Mouse (Mus musculus): ENCODE measurements at regions not wholly inside any gene's neighbourhood (a gene's known extent, or its start where the extent isn't known, plus 50 kb on each side); places are given as distances from the start of the nearest gene placed in this dataset.

DNA sequence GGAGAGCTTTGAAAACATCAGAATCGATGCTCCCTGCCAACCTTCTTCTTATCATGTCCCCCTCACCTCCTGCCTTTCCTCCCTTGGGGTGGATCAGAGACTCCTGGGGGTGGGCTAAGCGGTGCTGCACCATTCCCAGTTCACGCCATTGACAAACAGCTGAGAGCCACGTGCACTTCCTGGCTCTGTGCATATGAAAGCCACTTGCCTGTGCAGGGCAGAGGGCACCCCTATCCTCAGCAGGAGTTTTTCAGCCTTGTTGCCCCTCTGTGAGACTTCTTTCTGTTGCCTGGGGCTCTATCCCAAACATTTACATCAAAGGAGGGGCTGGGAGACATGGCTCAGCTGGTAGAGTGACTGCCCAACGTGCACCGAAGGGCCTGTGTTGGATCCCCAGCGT lies 531.1 kb upstream of the Tbx3 start:
- TF ChIP-seq POLR2A (IDR thresholded peaks at IDR 0.05; ENCODE audit: control insufficient read depth in 1 of 2, insufficient read depth in 1 of 2, low read depth in 1 of 2, low read length in 2 of 2, poor library complexity in 1 of 2) = no peak
- TF ChIP-seq CTCF (IDR thresholded peaks at IDR 0.05 in 2 of 3, conservative IDR thresholded peaks at IDR 0.05 in 1 of 3; ENCODE audit: control insufficient read depth in 1 of 3, insufficient read depth in 1 of 3, low read depth in 2 of 3, low read length in 3 of 3, poor library complexity in 1 of 3, severe bottlenecking in 1 of 3) = no peak
- no peak for TF ChIP-seq EP300 (IDR thresholded peaks at IDR 0.05; ENCODE audit: low read depth in 1 of 2, low read length in 2 of 2)
- TF ChIP-seq HCFC1 (IDR thresholded peaks at IDR 0.05; ENCODE audit: low read depth, low read length) = no peak
- no peak for TF ChIP-seq TBP (IDR thresholded peaks at IDR 0.05; ENCODE audit: low read depth, low read length)
- TF ChIP-seq MYB (IDR thresholded peaks at IDR 0.05; ENCODE audit: low read depth, low read length) = no peak
- no peak for TF ChIP-seq POLR2AphosphoS5 (IDR thresholded peaks at IDR 0.05; ENCODE audit: borderline replicate concordance, low read depth, low read length)
- no peak for TF ChIP-seq MAX (IDR thresholded peaks at IDR 0.05; ENCODE audit: low read length)
- no peak for TF ChIP-seq CHD2 (IDR thresholded peaks at IDR 0.05; ENCODE audit: low read length)
